Mouse (Mus musculus) cerebellum, postnatal 25 days (tissue): ENCODE data around the gene Padi6.

Experiments
- DNase-seq, 2 experiments: peaks; one replicate each; pipeline ENCODE4 v3.0.0; 2021; ENCODE audit warnings: mixed read lengths in 2 of 2

The Padi6 gene

DNA sequence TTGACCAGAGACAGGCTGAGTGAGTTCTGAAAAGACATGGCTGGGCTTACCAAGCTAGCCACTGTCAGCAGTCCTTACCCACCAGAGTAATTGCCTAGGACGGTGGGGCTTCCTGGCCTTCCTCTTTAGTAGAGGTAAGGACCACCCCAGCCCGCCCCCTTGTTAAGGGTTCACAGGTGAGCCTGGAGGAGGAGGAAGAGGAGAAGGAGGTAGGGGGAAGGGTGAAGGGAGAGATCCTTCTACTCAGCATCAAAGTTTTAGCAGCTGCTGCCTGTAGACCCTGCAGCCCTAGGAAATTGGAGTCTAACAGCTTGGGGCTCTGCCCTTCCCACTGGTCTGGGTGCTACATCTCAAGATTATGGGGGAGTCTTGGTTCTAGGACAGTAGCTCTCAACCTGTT, at the start of gene Padi6:
Padi6 (minus strand) TSS at position 101 of the 400 bp plus-strand sequence.
- no peak for DNase-seq

DNA sequence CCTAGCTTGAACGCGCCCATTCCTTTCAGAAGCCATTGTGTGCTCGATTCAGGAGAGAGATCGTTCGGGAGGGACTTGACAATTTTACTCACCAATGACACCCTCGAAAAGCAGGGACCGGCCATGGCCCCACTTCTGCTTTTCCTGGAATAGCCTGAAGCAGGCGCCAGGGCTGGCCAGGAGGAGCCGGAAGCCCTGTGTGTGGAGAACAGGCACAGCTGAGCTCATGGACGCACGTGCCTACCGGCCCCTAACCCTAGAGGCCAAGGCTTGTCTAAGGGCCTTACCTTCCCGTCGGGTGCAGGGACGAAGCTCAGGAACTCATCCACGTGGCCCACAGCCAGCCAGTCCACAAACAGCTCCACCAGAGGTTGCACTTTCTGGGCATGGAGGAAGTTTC, 48.6 kb upstream of the Padi6 start:
- no peak for DNase-seq

DNA sequence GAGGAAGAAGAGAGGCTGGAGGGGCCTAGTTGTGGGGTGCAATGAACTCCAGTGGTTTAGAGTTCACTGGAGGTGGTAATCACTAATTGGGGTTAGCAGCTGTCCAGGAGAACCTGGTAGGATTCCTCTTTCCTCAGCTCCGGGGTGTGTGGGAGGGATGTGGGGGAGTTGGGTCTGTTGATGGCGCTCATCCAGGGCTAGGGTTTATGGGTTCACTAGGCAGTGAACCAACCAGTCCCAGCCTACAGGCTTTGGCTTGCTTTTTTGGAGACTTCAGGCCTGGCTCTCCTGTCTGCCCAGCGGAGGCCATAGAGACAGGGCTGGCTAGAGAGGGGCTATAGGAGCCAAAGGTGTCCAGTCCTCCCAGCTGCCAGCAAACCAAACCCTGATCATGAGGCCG, 47.5 kb upstream of the Padi6 start:
- DNase-seq = no peak

DNA sequence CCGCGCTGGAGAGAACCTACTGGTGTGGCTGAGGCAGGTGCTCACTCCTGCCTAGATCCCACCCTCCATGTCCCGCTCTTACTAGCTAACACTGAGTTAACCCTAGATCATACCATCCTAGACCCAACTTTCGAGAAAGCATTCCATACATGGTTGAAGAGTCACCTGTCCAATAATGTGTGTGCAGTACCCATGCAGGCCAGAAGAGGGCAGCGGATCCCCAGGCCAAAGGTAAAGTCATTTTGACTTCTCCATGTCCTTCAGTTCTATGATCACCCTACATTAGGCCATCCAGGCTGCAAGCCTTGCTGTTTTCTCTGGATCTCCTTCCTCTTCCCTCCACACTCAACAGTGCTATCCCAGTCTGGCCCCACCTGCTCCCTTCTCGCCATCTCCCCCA, 46.5 kb upstream of the Padi6 start:
- peak; percentile 70 to 79 for DNase-seq

DNA sequence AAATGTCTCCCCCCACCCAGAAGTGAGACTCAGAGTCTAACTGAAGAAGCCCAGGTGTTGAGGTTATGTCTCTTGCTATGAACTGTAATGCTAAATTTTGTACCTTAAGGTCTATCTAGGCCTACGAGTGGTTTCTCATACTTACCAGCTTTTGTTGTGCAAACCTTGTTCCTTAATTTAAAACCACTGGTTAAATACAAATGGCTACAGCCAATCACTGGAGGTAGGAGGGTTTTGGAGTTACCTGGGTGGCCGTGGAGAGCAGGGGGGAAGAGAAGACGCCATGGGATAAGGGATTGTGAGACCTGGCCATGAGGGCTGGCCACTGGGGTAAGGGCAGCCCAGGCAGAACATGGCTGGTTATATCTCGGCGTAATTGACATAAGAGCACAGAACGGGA, 45.8 kb upstream of the Padi6 start:
- no peak for DNase-seq

DNA sequence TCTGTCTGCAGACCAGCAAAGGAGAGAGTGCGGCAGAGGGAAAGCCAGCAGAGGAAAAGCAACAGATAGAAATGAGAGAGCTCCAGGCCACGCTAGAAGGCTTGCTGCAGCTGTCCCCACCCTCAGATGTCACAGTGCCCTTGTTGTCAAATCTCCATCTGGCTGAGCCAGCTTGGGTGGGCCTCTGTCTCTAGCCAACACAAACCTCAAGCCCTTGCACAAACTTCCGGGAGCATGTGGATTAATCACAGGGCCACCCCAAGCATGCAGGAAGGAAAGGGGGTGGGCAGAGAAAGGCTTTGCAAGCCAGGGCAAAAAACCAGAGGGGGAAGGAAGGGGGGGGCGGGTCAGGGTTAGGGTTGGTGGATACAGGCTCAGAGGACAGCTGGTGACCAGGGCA, 45.0 kb upstream of the Padi6 start:
- DNase-seq = no peak

DNA sequence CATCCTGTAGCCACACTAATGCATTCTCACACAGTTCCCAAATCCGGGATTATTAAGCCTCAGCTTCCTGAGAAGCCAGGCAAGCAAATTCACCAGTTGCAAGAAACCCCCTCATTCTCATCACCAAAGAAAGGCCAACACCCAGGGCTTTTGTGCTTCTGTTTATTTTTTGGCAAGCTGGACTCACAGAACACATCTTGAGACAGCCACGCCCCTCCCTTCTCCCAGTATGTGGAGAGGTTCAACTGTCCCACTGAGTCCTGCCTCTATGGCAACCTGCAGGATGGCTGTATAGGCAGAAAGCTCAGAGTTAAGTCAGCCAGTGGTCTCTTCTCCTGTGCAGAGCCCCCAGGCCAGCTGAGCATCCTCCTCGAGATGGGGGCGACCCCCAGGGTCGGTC, 42.8 kb upstream of the Padi6 start:
- no peak for DNase-seq

DNA sequence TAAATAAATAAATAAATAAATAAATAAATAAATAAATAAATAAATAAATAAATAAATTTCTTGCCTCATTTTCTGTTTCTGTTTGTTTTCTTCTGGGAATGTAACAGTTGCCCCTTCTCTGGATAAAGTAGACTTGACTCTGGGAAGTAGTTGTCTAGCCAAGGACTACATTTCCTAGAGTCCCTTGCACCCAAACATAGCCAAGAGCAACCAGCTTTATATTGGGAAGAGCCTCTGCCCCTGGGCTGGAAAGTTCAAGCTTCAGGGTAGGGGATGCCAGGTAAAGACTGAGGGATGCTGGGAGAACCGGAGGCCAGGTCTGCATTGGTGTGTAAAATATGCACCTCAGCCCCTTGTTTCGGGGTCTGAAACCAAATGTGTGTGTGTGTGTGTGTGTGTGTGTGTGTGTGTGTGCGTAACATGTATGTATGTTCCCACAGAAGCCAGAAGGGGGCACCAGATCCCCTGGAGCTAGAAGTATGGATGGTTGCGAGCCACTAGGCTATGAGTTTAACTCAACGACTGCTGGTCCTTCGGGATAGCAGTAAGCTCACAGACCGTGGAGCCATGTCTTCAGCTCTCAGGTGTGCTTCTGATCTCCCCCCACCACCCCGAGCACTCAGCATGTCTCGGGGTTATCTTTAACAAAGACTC, 42.0 kb upstream of the Padi6 start:
- no peak for DNase-seq

DNA sequence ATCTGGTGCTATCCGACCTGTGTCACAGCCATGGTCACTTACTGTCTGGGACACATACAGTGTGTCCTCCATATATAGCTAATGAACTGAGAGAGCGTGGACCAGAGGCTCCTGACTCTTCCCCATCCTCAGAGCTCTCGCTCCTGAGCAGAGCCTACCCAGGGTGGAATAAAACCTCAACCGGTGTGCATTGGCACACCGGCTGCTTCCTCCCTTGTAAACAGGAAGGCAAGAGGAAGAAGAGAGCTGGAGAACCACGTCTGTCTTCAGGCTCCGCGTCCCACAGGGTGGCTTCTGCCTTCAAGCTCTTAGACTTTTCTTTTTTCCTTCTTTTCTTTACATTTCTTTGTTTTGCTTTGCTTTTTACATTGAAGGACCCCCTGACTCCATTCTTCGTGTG, 40.4 kb upstream of the Padi6 start:
- DNase-seq = no peak

DNA sequence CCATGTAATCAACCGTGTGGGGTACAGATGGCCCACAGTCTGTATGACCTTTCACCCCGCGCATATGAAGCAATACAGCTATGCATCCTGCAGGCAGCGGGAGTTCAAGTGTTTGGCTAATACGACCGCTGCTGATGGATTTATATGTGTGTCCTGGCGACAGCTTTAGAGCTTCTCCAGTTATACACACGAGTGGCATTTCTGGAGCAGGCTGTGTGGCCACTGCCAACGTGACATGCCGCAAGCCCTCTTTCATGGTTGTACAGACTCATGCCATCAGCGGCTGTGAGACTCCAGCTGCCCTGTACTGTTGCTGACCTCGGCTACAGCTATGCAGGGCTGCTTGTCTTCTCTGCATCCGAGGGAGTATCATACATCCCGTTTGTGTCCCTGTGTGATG, 38.1 kb upstream of the Padi6 start:
- DNase-seq = no peak

DNA sequence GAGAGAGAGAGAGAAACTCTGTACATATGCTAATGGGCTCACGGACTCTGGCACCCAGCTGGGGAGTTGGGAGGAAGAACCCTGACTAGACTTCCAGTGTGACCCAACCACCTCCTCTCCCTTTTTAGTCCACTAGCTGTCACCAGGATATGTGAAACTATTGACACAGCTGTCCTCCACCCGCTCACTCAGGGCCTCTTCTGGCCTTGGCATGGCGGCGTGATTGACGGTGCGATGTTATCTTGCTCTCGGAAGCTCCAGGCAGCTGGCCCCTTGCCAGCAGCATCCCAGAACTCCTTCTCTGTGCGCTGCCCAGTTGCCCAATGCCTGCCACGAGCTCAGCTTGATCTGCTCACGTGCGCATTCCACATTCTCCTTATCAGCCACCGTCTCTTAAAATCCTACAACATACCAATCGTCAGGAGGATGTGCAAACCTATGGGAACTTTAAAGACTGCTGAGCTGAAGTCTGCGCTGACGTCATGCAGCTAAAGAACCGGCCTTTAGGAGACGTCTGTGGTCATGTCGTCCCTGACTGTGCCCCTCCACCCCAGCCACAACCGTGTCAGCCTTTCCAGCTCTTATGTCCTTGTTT, 37.5 kb upstream of the Padi6 start:
- peak; percentile 14 to 28 for DNase-seq

DNA sequence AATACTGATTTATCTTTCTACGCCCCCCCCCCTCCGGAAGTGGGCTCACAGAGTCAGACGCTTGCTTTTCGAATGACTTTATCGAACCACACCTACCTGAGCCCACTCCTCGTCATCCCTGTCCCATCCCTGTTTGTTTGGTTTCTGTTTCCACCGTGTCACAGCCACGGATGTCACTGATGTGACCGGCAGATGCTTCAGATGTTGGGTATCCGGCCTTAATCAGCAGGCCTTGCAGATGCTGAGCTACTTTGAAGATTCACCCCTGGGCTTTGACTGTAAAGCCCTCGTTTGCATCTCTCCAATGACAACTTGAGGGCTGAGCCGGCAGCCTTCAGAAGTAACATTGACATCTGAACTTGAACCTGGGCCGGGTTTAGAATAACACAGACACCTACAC, 34.2 kb upstream of the Padi6 start:
- DNase-seq = no peak

DNA sequence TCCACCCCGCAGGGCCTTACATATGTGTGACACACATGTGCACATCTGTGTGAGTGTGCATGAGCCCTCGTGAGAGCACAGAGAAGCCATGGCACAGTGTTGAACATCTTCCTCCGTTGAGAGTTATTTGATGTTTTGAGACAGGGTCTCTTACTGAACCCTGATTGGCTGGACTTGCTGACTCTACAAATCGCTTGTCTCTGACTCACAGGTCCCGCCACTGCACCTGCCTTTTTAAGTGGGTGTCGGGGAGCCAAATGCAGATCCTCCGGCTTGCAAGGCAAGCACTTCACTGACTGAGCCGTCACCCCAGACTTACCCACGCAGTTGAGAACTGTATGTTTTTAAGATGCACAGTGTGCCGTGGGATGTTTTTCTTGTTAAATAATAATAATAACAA, 33.4 kb upstream of the Padi6 start:
- DNase-seq = no peak

DNA sequence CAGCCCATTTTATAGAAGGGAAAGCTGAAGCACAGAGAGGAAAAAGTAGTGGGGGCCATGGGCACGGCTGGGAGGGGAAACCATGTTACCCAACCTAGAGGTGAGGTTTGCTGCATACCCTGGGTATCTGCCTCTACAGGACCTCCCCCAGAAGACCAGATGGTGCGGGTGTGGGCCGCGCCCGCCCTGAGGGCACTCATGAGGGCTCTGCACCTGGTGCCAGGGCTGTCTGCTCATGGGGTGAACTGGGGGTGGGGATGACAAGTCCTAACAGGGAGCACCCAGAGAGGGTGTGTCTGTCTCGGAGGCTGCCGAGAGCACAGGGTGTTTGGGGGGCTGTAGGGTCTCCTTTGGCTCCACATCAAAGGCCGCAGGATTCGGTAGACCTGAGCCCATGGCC, 32.5 kb upstream of the Padi6 start:
- no peak for DNase-seq

DNA sequence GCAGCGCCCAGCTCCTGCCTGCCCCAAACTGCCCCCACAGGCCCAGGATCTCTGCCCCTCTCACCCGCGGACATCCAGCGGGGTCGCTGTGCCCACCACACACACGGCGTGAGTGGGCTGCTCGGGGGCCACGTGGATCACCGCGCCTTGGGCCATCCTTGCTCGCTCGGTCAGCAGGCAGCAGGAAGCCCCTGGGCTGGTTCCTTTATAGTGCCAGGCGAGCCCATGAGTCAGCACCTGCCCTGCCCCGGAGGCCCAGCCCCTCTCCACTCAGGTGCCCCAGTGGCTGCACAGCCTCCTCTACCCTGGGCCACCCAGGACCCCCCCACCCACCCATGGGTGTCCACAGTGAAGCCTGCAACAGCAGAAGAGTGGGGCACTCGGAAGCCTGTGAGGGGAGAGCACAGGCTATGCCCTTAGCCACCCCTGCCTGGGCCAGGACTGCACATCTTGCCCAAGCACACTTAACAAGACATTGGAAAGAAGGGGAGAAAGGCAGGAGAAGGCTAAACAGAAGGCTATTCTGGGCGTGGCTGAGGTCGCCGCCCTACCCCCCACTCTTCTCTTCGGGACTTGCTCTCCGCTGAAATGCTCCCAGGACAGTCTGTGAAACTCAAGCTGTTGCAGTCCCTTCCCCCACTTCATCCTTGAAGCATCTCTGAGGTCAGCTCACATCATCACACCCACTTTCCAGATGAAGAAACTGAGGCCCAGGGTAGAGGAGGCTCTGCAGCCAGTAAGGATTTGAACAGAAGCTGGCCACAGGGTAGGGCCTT, 31.8 kb upstream of the Padi6 start, which contains the start of gene Padi4:
Padi4 (minus strand) TSS at position 212 of the 776 bp plus-strand sequence.
- no peak for DNase-seq

DNA sequence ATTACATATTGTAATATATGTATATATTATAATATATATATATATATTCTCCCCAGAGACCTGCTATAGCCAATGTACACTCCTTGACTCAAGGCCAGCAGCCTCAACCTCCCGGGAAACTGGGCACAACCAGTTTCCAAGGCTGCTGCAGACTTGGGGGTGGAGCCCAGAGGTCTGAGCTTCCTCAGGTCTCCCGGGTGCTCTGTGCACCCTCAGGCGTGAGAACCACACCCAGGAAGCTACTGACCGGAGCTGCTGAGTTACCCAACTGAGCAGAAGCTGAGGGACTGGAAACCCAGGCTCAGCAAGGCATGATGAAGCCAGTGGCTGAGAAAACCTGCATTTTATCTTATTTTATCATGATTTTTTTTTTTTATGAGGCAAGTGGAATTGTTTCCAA, 28.6 kb upstream of the Padi6 start:
- no peak for DNase-seq

DNA sequence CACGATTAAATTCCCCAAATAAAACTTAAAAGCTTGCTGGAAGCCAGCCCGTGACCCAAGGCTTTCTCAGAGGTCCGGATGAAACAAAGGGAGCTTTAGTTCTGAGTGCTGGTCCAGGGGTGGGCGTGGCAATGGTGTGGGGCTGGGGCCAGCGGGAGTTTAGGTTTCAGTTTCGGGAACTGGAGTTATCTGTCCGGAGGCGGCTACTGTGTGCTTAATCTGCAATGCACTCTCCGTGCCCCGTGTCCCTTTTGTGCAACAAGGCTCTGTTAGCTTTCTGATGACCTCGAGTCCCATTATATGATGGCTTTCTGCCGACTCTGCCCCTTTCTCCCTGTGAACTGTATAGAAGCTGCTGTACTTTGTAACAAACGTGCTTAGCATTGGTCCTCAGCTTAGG, 28.0 kb upstream of the Padi6 start:
- peak in 1 of 2 experiments; percentile 9 for DNase-seq

DNA sequence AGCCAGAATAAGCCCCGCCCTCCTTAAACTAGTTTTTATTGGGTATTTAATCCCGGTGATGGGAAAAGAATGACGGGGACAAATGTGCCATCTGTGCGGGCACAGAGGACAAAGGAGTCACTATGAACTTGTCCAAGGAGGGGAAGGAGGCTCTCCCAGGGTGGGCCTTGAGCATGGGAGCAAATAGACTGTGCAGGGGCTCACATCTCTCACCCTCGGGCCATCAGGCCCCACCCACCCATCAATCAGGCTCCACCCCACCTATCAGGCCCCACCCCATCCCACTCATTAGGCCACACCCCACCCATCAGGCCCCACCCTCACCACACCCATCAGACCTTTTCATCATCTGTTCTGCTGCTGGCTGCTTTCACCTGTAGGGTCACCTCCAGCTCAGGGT, 26.5 kb upstream of the Padi6 start:
- no peak for DNase-seq

DNA sequence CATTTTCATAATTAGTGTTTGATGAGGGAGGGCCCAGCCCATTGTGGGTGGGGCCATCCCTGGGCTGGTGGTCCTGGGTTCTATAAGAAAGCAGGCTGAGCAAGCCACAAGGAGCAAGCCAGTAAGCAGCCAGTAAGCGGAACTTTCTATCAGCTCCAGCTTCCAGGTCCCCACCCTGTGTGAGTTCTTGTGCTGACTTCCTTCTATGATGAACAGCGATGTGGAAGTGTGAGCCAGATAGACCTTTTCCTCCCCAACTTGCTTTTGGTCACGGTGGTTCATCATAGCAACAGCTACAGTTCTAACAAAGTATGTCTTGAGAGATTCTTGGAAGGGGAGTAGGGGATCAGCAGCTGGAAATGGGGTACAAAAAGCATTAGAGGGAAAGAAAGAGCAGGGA, 23.5 kb upstream of the Padi6 start:
- DNase-seq = no peak

DNA sequence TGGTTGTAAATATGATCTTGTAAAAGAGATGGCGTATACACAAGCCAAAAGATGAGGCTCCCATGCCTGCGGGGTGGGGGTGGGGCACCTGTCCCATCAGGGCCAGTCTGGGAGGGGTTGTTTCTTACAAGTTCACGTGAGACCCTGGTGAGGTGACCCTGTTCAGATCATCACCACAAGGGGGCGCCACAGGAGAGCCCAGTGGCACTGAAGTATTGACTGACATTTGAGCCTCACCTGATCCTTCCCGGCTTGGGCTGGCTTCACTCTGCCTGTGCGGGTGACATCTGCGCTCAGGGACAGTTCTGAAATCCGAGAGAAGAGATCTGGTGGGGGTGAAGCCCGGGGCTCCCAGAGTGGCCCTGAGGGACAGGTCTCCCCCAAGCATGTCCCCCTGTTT, 20.7 kb upstream of the Padi6 start:
- DNase-seq = peak; percentile 22 to 59

DNA sequence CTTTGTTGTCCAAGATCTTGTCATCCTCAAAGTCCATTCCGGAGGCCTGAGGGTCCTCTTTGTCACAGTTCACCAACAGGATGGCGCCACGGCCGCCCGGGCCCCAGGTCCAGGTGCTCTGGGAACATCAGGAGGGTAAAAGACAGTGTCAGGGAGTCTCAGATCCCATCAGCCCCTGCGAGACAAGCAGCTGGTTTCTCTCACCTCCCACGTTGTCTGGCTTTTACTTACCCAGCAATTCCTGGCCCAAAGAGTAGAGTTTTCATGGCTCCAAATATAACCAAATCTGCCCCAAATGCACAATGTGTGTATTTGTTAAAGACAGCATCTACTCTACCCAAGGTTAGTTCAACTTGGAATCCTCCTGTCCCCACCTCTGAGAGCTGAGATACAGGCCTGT, 19.2 kb upstream of the Padi6 start:
- DNase-seq = no peak

DNA sequence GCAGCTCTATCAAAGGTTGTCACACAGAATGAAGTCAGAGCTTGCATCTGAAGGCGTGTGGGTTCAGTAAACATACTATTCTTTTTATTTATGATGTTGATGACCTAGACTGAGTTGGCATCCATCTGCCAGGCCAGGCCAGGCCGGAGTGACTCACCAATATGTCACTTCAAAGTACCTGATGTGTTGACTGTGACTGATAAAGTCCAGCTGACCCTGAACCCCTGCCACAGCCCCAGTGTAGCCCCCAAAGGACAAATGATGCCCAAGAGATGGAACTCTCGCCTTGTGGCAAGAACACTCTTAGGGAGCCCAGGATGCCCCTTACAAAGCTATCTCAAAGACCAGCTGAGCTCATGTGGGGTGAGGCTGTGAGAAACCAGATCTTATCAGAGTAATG, 13.4 kb upstream of the Padi6 start:
- no peak for DNase-seq

DNA sequence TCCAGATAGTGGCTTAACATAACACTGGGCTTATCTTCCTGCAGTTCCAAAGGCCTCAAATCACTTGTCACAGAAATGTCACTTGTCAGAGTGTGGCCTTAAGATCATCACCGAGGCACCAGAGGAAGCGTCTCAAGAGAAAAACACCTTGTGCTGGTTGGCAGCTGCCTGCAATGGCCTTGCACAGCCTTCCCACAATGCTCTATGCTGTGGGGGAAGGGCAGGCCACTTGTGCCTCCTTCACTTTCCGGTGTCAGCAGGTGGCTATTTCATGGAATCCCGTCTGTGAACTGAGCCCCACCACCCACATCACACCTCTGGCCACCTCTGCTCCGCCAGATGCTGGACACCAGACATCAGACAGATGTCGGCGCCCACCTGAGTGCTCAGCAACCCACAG, 10.9 kb upstream of the Padi6 start:
- no peak for DNase-seq

DNA sequence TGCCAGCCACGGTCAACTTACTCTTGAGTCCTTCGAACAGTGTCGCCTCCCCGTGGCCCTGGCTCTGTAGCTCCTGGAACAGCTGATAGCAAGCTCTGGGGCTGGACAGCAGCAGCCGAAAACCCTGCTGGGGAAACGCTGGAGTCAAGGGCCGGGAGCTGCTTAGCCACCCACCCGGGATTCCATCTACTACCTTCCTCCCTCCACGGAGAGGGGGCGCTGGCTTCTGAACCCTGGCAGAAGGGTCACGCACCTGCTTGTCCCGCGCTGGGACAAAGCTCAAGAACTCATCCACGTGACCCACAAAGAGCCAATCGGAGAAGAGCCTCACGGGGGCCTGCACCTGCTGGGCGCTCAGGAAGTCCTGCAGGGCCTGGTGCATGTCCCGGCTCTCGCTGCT, 7.9 kb upstream of the Padi6 start:
- DNase-seq = peak; percentile 18 to 39
